Mouse (Mus musculus) ES-CJ7 (cell line): ENCODE measurements around the gene Slc17a7.

Source experiments
- DNase-seq: peaks from one replicate; pipeline ENCODE4 v3.0.0; 2011; ENCODE audit warnings: low read depth, low spot score

Gene Slc17a7

DNA sequence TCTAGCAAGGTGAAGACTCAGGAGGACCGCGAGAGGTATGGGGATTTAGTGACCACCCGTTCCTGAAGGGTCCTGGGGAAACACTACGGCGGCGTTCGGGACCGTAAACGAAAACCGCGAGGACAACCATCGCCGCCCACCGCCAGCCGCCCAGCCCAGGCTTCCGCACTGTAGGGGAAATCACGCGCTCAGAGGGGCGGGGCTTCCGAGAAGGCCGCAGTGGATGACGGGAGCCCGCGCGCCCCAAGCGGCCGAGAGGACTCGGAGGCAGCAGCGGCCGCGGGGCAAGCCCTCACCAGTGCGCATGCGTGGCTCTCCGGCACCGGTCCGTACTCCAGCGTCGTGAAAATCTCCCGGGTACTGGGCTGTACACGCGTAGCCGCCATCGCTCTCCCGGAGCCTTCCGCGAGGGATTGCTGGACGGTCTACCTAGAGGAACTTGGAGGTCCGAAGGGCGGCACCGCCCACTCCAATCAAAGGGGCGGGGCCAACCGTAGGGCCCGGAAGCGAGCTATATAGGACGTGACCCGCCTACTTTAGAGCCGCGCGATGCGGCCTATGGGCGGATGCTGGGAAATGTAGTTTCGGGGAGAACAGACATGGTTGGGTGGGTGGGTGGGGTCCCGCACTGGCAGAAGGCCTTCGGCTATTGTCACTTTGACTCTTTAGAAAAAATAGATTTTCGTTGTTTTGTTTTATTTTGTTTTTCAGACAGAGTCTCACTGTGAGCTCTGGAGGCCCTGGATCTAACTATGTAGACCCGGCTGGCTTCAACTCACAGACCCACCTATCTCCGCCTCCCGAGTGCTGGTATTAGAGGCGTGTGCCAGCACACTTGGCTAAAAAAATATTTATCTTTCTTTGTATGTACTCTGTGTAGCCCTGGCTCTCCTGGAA is 9.4 kb upstream of the Slc17a7 start, which contains the start of the genes Pih1d1 and Aldh16a1:
Pih1d1 (plus strand) TSS at position 208 of the 897 bp plus-strand sequence.
Aldh16a1 (minus strand) TSS at position 489 of the 897 bp plus-strand sequence.
- peak; percentile 94 for DNase-seq

DNA sequence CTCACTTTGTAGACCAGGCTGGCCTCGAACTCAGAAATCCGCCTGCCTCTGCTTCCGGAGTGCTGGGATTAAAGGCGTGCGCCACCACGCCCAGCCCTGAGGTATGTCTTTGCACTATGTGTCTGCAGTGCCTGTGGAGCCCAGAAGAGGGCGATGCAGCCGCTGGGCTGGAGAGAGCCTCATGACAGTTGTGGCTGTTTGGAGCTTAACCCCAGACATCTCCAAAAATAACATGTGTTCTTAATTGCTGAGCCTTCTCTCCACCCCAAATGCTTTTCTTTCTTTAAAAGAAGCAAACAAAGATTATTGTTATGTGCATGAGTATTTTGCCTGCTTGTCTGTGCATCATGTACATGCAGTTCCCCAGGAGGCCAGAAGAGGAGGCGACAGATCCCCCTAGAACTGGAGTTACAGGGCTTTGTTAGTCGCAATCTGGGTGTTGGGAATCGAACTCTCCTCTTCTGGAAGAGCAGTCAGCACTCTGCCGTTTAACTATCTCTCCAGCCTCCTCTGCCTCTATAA is 8.7 kb upstream of the Slc17a7 start:
- peak; percentile 86 for DNase-seq

DNA sequence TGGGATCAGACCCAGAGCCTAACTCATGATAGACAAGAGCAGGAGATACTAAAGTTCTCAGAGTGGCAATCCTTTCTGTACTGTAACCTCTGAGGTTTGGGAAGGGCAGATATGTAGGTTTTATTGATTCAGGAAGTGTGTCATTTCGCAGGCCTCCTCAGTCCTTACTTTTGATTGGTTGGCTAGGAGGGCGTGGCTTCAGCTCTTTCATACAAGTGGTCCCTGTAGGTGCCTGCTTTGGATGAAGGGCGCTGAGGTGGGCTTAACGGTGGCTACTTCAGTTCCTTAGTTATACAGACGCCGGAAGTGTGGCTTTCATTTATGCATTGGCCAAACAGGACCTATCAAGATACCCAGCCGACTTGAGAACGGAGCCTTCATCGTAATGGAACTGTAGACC is 8.2 kb upstream of the Slc17a7 start:
- DNase-seq: peak; percentile 83

DNA sequence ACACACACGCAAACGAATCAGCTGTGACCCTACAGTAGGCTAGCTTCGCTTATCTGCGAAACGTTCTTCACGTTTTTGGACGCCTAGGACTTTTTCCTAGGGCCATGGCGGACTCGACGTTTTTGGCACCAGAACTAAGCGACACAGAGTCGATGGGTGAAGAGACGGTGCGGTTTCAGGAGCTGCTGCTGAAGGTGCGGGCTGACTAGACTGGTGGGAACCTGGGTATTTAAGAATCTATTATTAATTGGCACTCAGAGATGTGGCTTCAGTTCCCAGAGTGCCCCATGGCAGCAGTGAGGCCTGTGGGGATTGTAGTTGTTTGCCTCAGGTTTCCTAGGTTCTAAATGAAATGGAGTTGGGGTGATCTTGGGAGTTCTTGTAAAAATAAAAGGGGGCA is 7.5 kb upstream of the Slc17a7 start:
- DNase-seq: no peak

DNA sequence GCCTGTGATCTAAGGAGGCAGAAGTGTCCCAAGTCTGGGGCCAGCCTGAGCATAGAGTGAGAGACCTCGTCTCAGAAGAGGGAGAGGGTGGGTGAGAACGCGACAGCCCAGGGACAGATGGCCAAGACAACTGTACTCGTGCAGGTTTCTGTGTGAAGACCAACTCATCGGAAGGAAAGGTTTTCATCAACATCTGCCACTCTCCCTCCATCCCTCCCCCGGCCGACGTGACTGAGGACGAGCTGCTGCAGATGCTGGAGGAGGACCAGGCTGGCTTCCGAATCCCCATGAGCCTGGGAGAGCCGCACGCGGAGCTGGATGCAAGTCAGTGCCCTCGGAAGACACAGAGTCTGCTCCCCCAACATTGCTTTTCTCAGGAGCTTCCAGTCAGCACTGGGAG is 6.3 kb upstream of the Slc17a7 start:
- no peak for DNase-seq

DNA sequence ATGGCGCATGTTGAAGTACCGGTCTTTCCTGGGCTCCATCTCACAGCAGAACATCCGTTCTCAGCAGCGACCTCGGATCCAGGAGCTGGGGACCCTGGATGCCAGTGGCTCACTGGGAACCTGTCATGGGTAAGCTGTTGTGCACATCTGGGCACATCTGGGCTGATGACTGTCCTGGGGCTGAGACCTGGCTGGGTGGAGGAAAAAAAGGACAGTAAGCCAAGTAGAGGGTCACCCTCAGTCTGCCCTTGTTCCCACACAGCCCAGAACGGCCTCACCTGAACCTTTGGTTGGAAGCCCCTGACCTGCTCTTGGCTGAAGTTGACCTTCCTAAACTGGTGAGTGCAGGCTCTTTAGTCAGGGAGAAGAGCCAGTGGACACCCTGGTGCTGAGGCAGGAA is 4.8 kb upstream of the Slc17a7 start:
- no peak for DNase-seq

DNA sequence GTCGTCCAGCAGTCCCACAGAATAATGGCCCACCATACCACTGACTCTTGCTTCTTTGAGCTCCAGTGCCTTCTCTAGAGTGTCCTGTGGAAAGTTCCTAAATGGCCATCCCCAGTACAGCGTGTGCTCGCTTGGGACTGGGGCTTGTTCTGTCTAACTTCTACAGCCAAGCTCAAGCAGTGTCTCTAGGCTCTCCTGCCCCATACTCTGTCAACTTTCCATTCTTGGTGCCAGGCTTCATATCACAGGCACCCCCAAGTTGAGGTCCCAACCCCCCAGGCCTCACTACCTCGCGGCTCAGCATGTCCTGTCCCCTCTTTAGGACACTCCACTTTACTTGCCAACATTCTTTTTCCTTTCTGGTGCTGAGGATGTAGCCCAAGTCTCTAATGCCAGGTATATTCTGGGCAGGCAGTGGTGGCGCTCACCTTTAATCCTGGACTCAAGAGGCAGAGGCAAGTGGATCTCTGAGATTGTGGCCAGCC is 3.4 kb upstream of the Slc17a7 start:
- DNase-seq: no peak

DNA sequence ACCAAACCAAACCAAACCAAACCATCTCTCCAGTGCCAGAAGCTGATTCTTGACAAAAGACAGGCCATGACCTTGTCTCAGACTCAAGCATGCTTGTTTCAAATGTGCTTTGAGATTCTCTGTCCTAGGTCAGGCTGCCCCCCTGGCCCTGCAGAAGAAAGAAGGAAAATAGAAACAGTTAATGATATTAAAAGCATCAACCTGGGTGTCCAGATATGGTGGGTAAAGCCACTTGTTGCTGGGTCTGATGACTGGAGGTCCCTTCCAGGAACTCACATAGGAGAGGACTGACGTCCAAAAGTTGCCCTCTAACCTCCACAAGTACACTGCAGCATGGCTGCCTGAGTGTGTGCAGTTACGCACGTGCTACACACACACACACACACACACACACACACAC is 2.9 kb upstream of the Slc17a7 start:
- no peak for DNase-seq

DNA sequence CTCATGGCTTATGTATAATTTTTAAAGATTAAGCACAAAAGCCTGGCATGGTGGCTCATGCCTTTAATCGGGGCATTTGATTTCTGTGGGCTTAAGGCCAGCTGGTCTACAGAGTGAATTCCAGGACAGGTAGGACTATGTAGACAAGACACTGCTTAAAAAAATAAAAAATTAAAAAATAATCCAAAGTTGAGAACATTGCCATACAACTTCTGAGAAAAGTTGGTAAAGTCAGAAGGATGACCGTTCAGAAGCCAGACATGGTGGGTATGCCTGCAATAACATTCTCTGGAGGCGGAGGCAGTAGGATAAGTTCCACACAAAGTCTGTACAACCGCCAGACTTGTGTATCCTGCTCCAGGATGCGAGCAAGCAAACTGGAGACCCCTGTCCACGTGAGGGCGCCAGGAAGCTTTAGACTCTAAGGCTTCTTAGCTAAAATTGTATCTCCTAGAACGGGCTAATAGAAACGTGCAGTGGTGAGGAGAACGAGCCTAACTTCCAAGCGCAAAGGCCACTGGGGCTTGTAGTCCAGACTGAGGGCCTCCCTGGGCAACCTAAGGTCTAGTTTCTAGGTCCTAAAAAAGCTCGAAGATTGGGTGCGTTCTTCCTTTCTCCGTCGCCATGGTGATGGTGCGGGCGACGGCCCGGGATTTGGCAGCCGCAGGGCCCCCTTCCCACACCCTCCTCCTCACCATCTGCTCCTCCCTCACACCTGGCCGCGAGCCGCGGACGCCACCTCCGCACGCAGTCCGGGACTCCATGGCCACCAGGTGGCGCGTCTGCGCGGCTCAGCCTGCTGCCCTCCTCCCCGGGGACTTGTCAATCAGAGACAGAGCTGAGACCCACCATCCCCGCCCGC is 1.9 kb upstream of the Slc17a7 start:
- peak; percentile 97 for DNase-seq

DNA sequence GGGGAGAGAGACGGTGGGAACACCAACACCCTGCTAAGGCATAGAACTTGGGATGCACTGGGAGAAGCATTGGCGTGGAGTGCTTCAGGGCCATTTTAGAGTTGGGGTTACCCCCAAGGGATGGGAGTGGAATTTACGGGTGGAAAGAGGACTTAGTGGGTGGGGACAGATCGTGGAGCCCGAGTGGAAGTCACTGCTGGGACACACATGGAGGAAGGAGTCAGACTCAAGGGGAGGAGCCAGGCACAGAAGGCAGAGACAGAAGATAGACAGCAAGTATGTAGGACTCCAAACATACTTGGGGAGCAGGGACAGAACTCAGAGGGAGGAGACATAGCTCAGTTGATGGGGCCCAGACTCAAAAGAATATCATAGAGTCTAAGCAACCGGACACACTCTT is 1.2 kb upstream of the Slc17a7 start:
- DNase-seq: no peak

DNA sequence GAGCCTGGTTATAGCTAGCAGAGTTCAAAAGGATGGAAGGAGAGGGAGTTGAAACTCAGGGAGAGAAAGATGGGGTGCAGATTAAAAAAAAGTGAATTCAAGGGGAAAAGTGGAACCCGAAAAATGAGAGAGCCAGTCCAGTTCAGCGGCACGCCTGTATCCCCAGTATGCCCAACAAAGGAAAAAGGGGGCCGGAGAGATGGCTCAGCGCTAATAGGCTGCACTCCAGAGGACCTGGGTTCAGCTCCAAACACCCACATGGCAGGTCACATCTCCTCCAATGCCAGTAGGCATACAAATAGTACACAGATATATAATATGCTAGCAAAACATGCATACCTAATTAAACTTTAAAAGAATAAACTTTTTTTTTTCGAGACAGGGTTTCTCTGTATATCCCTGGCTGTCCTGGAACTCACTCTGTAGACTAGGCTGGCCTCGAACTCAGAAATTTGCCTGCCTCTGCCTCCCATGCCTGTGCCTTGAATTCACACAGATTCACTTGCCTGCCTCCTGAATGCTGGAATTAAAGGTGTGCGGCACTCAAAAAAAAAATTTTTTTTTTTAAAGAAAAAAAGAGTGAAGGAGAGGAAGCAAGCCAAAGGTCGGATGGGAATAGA is 643 bp upstream of the Slc17a7 start:
- no peak for DNase-seq

DNA sequence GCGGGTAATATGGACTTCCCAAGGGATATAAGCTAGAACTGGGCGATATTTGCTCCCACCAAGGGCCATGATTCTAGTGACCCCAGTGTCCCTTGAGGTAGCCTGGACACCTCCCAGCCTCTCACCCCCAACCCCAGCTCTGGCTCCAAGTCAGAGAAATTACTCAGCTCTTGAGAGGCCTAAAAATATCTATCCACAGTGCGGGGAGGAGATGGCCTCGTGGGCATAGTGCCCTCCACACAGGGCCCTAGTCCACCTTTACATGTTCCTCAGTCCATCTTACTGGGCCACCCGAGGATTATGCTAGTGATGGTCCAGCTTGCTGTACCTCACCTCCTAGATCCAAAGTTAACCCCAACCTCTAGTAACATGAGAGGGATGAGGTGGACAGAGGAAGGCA is 1.1 kb downstream of the Slc17a7 start:
- no peak for DNase-seq

DNA sequence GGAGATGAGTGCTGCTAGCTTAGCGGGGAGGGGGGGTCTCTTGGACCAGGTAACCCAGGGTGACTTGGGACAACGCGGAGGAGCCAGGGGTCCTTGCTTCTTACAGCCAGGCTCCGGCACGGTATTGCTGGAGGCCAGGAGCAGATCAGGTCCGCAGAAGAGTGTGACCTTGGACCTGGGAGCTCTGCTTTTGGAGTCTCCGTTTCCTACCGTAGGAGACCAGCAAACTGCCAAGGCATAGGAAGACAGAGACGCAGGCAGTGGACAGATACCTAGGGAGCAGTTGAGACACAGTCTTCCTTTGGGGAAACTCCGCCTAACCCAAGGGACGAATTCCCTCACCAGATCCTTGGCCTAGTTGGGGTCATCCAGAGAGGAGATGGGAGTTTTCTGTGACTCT is 2.0 kb downstream of the Slc17a7 start:
- no peak for DNase-seq

DNA sequence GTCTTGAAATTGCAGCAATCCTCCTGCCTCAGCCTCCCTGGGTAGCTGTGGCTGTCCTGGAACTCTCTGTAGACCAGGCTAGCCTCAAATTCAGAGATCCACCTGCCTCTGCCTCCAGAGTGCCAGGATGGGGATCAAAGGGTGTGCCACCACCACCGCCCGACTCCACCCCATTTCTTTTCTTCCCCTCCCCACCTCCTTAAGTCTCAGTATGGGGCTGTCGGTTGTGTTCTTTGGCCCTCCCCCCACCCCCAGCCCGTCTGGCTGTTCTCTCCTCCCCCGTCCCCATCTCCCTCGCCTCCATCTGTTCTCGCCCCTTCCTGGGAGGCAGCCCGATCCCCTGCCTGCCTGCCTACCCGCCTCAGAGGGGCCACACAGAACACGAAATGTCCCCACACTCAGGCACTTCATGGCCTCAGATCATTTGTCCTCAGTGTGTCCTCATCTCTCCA is 3.2 kb downstream of the Slc17a7 start:
- no peak for DNase-seq

DNA sequence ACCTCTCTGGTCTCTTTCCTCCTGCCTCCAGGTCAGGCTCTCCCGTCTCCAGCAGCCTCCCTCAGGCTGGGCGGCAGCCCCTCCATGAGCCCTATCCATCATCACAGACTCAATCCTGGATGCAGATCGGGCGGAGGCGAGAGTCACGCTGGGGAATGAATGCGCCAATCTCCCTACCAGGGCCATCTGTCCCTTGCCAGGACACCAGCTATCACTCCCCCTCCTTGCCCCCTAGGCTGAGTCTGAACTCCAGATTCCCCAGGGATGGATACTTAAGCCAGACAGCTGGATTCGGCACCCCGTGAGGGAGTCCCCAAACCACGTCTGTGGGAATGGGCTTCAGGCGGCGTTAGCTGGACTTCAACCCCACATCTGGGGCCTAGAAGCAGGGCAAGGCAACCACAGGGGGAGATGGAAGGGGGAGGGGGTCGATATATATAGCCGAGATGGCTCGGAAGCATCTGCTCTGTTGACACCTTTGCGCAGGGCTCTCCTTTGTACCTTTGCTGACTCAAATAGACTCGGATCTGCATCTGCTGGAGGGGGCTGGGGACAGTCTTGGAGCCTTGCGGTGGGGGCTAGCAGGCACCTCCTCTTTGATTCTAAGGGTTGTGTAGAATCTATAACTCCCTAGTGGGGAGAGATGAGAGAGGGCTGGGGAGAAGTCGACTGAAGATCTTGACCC is 4.2 kb downstream of the Slc17a7 start:
- no peak for DNase-seq

DNA sequence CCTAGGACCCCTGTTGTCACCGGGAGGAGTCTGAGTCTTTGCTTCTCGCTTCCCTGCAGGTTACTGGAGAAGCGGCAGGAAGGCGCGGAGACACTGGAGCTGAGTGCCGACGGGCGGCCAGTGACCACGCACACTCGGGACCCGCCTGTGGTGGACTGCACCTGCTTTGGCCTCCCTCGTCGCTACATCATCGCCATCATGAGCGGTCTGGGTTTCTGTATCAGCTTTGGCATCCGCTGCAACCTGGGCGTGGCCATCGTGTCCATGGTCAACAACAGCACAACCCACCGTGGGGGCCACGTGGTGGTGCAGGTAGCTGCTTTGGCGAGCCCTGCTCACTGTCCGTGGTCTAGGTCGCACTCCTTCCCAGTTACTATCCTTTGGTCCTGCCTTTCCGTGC is 4.9 kb downstream of the Slc17a7 start:
- DNase-seq: no peak

DNA sequence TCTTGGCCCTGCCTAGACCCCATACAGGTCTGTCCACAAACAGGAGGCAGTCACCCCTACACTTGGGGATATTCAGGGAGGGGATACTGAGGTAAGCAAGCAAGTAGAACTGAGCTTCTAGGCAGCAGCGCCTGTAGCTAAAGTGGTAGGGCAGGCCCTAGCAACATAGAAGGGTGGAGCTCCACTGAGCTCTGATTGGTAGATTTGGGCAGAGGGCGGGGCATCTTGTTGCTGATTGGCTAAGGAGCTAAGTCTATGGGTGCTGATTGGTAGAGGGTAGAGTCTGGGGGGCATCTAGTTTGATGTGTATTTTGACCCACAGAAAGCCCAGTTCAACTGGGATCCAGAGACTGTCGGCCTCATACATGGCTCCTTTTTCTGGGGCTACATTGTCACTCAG is 5.7 kb downstream of the Slc17a7 start:
- no peak for DNase-seq

DNA sequence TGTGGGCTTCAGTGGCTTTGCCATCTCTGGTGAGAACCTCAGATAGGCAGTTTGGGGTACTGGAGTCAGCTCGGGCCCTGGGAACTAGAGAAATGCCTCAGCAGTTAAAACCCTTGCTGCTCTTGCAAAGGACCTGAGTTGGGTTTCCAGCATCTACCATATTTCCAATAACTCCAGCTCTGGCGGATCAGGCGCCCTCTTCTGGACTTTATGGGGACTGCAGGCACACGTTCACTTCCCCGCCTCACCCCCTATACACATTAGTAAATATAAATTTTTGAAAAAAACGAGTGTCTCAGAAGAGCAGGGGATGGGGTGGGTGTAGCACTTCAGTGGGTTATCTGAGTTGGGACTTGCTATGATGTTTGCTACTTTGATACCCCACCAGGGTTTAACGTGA is 9.2 kb downstream of the Slc17a7 start:
- peak; percentile 44 for DNase-seq

DNA sequence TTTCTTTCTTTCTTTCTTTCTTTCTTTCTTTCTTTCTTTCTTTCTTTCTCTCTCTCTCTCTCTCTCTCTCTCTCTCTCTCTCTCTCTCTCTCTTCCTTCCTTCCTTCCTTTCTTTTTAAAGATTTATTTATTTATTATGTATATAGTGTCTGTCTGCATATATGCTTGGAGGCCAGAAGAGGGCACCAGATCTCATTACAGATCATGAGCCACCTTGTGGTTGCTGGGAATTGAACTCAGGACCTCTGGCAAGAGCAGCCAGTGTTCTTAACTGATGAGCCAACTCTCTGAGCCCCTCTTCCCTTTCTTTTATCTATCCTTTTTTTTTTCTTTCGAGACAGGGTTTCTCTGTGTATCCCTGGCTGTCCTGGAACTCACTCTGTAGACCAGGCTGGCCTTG is 10.0 kb downstream of the Slc17a7 start:
- DNase-seq: peak; percentile 74

DNA sequence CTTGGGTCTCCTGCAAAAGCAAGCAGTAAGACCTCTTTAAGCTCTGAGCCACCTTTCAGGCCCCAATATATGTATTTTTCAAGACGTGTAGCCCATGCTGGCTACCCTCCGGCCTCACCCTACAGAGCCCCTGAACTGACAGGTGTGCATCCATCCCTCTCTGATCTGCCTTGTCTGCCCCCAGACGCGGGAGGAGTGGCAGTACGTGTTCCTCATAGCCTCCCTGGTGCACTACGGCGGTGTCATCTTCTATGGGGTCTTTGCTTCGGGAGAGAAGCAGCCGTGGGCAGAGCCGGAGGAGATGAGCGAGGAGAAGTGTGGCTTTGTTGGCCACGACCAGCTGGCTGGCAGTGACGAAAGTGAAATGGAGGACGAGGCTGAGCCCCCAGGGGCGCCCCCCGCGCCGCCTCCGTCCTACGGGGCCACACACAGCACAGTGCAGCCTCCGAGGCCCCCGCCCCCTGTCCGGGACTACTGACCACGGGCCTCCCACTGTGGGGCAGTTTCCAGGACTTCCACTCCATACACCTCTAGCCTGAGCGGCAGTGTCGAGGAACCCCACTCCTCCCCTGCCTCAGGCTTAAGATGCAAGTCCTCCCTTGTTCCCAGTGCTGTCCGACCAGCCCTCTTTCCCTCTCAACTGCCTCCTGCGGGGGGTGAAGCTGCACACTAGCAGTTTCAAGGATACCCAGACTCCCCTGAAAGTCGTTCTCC is 11.0 kb downstream of the Slc17a7 start:
- DNase-seq: peak; percentile 67
